Mouse (Mus musculus): Measurements from ENCODE around the gene Dnase2b. TPM values are rescaled to one million over a fixed set of nuclear protein-coding genes. Genes with fewer than 3 reads are reported as not detected.

The Dnase2b gene
- total RNA-seq, 2 experiments from 2014 or later = not detected

Other genes with a start within 250 kb of the Dnase2b start
- gene Ssx2ip, start 211.0 kb downstream of the Dnase2b start, total RNA-seq (2021) = 10 to 100 TPM; 12.4 to 12.5 TPM
- gene Ctbs, start 165.8 kb downstream of the Dnase2b start, total RNA-seq (2021) = 1 to 10 TPM; 4.2 to 4.4 TPM
- gene Spata1, start 115.8 kb downstream of the Dnase2b start, total RNA-seq (2021) = 1 to 10 TPM; 2.2 to 2.3 TPM
- 100 to 1,000 TPM; 197 to 229 TPM for gene Gng5, start 115.8 kb downstream of the Dnase2b start, total RNA-seq (2021)
- 10 to 100 TPM; 13.6 to 15.5 TPM for gene Rpf1, start 94.2 kb downstream of the Dnase2b start, total RNA-seq (2021)
- gene Uox, start 45.2 kb downstream of the Dnase2b start, total RNA-seq (2021) = not detected
- gene 4930503B20Rik, start 35.7 kb upstream of the Dnase2b start, total RNA-seq (2021) = not detected
- gene Samd13, start 70.0 kb upstream of the Dnase2b start, total RNA-seq (2021) = 1 to 10 TPM; 2.5 to 2.9 TPM
- 10 to 100 TPM; 61.9 to 64.4 TPM for gene Prkacb, start 197.4 kb upstream of the Dnase2b start, total RNA-seq (2021)
- gene Ttll7, start 236.8 kb upstream of the Dnase2b start, total RNA-seq (2021) = 1 to 10 TPM; 3.3 to 4.7 TPM

Data from heart, postnatal 25 days (tissue).